Mouse (Mus musculus) mouse embryonic stem cell (cell line): Measurements from ENCODE around the gene Kcnma1.

Source experiments
- in situ Hi-C, 2 experiments: fragments of 300-500 bp; cut with MboI; formaldehyde crosslinking; loops; 1 replicate in 1 of 2; 3 replicates in 1 of 2; pipeline ENCODE4 v1.14.3; 2019 to 2020; ENCODE audit warnings: low sequenced_read_pairs in 2 of 2, low pct_unique_long_range_greater_than_20kb in 1 of 2, mixed read lengths in 1 of 2; ENCODE audit not compliant: unreplicated experiment in 1 of 2

The Kcnma1 gene

GRCm38 (mm10) chr14:23990871-23991270, 23.4 kb downstream of the Kcnma1 start:
- in situ Hi-C loops, result no loop called here

GRCm38 (mm10) chr14:23989696-23990095, 24.6 kb downstream of the Kcnma1 start:
- in situ Hi-C loops, result no loop called here

- in situ Hi-C loops, result no loop called here
Measured at GRCm38 (mm10) chr14:23982205-23982604, 32.1 kb downstream of the Kcnma1 start.

- in situ Hi-C loops, result no loop called here
Measured at GRCm38 (mm10) chr14:23974685-23975084, 39.6 kb downstream of the Kcnma1 start.

GRCm38 (mm10) chr14:23966471-23966870, 47.8 kb downstream of the Kcnma1 start:
- in situ Hi-C loops, result no loop called here

GRCm38 (mm10) chr14:23959061-23959460, 55.2 kb downstream of the Kcnma1 start:
- in situ Hi-C loops, result no loop called here

GRCm38 (mm10) chr14:23957270-23957669, 57.0 kb downstream of the Kcnma1 start:
- in situ Hi-C loops, result no loop called here

GRCm38 (mm10) chr14:23943876-23944275, 70.4 kb downstream of the Kcnma1 start:
- in situ Hi-C loops, result no loop called here

GRCm38 (mm10) chr14:23943152-23943551, 71.1 kb downstream of the Kcnma1 start:
- in situ Hi-C loops, result no loop called here

- in situ Hi-C loops, result no loop called here
Measured at GRCm38 (mm10) chr14:23942103-23942502, 72.2 kb downstream of the Kcnma1 start.

GRCm38 (mm10) chr14:23935016-23935415, 79.3 kb downstream of the Kcnma1 start:
- in situ Hi-C loops, result no loop called here

- in situ Hi-C loops, result no loop called here
Measured at GRCm38 (mm10) chr14:23931671-23932071, 82.6 kb downstream of the Kcnma1 start.

- in situ Hi-C loops, result no loop called here
Measured at GRCm38 (mm10) chr14:23929168-23929567, 85.1 kb downstream of the Kcnma1 start.

GRCm38 (mm10) chr14:23923356-23923755, 90.9 kb downstream of the Kcnma1 start:
- in situ Hi-C loops, result no loop called here

- in situ Hi-C loops, result no loop called here
Measured at GRCm38 (mm10) chr14:23922755-23923154, 91.5 kb downstream of the Kcnma1 start.

GRCm38 (mm10) chr14:23911108-23911629, 103.1 kb downstream of the Kcnma1 start:
- in situ Hi-C loops, result no loop called here

- in situ Hi-C loops, result no loop called here
Measured at GRCm38 (mm10) chr14:23908564-23908963, 105.7 kb downstream of the Kcnma1 start.

- in situ Hi-C loops, result no loop called here
Measured at GRCm38 (mm10) chr14:23902636-23903279, 111.5 kb downstream of the Kcnma1 start.

- in situ Hi-C loops, result loop anchor here in 1 of 2 experiments (5.0 kb wide), 1 partner anchor 158 kb away; no protein-coding TSS in a partner anchor
Measured at GRCm38 (mm10) chr14:23899462-23899861, 114.8 kb downstream of the Kcnma1 start.

GRCm38 (mm10) chr14:23897815-23898214, 116.5 kb downstream of the Kcnma1 start:
- in situ Hi-C loops, result loop anchor here in 1 of 2 experiments (5.0 kb wide), 1 partner anchor 159 kb away; no protein-coding TSS in a partner anchor
